Mouse (Mus musculus) MEL (cell line): ENCODE measurements around the gene Serpina3m. TPM values are rescaled to one million over a fixed set of nuclear protein-coding genes. Genes with fewer than 3 reads are reported as not detected.
"Not testable (repeated sequence)": the region's sequence is repeated elsewhere in the genome, so short reads cannot be mapped to it uniquely, and the experiment has no call there.

Source experiments
- DNase-seq: peaks from one replicate; pipeline ENCODE4 v3.0.0; 2011; ENCODE audit warnings: low read depth, low spot score
- H3K27ac ChIP-seq: 2 replicates; pipeline ENCODE4 v1.5.1; 2012; ENCODE audit warnings: low read depth, mild to moderate bottlenecking, control low read depth, low read length, moderate library complexity; ENCODE audit not compliant: control insufficient read depth
- H3K27me3 ChIP-seq, 2 experiments: fragments of 150-350 bp in 1 of 2; sonication (generic) in 1 of 2; 2 replicates each; pipeline ENCODE4 v1.6.1; 2012; ENCODE audit warnings: low read length in 2 of 2, mild to moderate bottlenecking in 2 of 2, improper control_type of control experiment in 1 of 2, moderate library complexity in 1 of 2; ENCODE audit not compliant: insufficient read depth in 2 of 2, control insufficient read depth in 1 of 2
- H3K36me3 ChIP-seq, 2 experiments: 2 replicates each; pipeline ENCODE4 v1.6.1; 2012 to 2014; ENCODE audit warnings: low read length in 2 of 2, improper control_type of control experiment in 1 of 2, inconsistent platforms in 1 of 2, mild to moderate bottlenecking in 1 of 2; ENCODE audit not compliant: insufficient read depth in 2 of 2, control insufficient read depth in 1 of 2
- H3K4me1 ChIP-seq, 2 experiments: fragments of 150-350 bp in 1 of 2; sonication (generic) in 1 of 2; 2 replicates each; pipeline ENCODE4 v1.6.1; 2012; ENCODE audit warnings: low read length in 2 of 2, improper control_type of control experiment in 1 of 2, mild to moderate bottlenecking in 1 of 2; ENCODE audit not compliant: insufficient read depth in 2 of 2, control insufficient read depth in 1 of 2
- H3K4me3 ChIP-seq, 2 experiments: fragments of 150-350 bp in 1 of 2; sonication (generic) in 1 of 2; 2 replicates each; pipeline ENCODE4 v1.5.1; 2012; ENCODE audit warnings: low read depth in 2 of 2, low read length in 2 of 2, mild to moderate bottlenecking in 2 of 2, moderate library complexity in 2 of 2, control low read depth in 1 of 2, improper control_type of control experiment in 1 of 2; ENCODE audit not compliant: control insufficient read depth in 1 of 2, insufficient read depth in 1 of 2
- H3K79me2 ChIP-seq: 2 replicates; pipeline ENCODE4 v1.6.1; 2012; ENCODE audit warnings: mild to moderate bottlenecking, low read length, moderate library complexity; ENCODE audit not compliant: control insufficient read depth, poor library complexity, insufficient read depth
- H3K9ac ChIP-seq: 2 replicates; pipeline ENCODE4 v1.6.1; 2012; ENCODE audit warnings: low read depth, mild to moderate bottlenecking, control low read depth, low read length, moderate library complexity; ENCODE audit not compliant: control insufficient read depth, poor library complexity, severe bottlenecking
- H3K9me3 ChIP-seq: fragments of 150-350 bp; sonication (generic); replicated peaks from 2 replicates; pipeline ENCODE4 v1.6.1; 2012; ENCODE audit warnings: mild to moderate bottlenecking, low read length, improper control_type of control experiment, moderate library complexity; ENCODE audit not compliant: insufficient read depth
- ELF1 ChIP-seq: IDR thresholded peaks from 2 replicates; pipeline ENCODE4 v1.6.1; 2014; ENCODE audit warnings: low read depth, mild to moderate bottlenecking, inconsistent platforms, low read length, improper control_type of control experiment, moderate library complexity
- EP300 ChIP-seq, 2 experiments: IDR thresholded peaks; 2 replicates each; pipeline ENCODE4 v1.6.1; 2011; ENCODE audit warnings: improper control_type of control experiment in 2 of 2, low read length in 2 of 2, low read depth in 1 of 2, mild to moderate bottlenecking in 1 of 2
- GABPA ChIP-seq: IDR thresholded peaks from 2 replicates; pipeline ENCODE4 v1.6.1; 2012; ENCODE audit warnings: low read depth, mild to moderate bottlenecking, inconsistent platforms, low read length, improper control_type of control experiment, moderate library complexity
- GATA1 ChIP-seq: IDR thresholded peaks from 2 replicates; pipeline ENCODE4 v1.6.1; 2011; ENCODE audit warnings: low read depth, low read length, improper control_type of control experiment
- JUND ChIP-seq: IDR thresholded peaks from 2 replicates; pipeline ENCODE4 v1.6.1; 2011; ENCODE audit warnings: low read depth, mild to moderate bottlenecking, improper control_type of control experiment, low read length
- MXI1 ChIP-seq: IDR thresholded peaks from 2 replicates; pipeline ENCODE4 v1.6.1; 2011; ENCODE audit warnings: mild to moderate bottlenecking, low read depth, low read length, improper control_type of control experiment
- MYC ChIP-seq: IDR thresholded peaks from 2 replicates; pipeline ENCODE4 v1.6.1; 2011; ENCODE audit warnings: low read depth, mild to moderate bottlenecking, low read length, improper control_type of control experiment, moderate library complexity
- POLR2AphosphoS5 ChIP-seq: IDR thresholded peaks from 2 replicates; pipeline ENCODE4 v1.6.1; 2012; ENCODE audit warnings: low read depth, borderline replicate concordance, mild to moderate bottlenecking, inconsistent platforms, low read length, moderate library complexity, mixed read lengths
- RCOR1 ChIP-seq: IDR thresholded peaks from 2 replicates; pipeline ENCODE4 v1.6.1; 2012; ENCODE audit warnings: low read depth, mild to moderate bottlenecking, inconsistent platforms, low read length, improper control_type of control experiment
- SMC3 ChIP-seq: IDR thresholded peaks from 2 replicates; pipeline ENCODE4 v1.6.1; 2011; ENCODE audit warnings: low read depth, low read length, improper control_type of control experiment
- TBP ChIP-seq: IDR thresholded peaks from 2 replicates; pipeline ENCODE4 v1.8.0; 2011; ENCODE audit warnings: low read depth, low read length, improper control_type of control experiment
- TCF12 ChIP-seq: IDR thresholded peaks from 2 replicates; pipeline ENCODE4 v1.6.1; 2014; ENCODE audit warnings: low read depth, mild to moderate bottlenecking, inconsistent platforms, low read length, improper control_type of control experiment, moderate library complexity
- ZC3H11A ChIP-seq: IDR thresholded peaks from 2 replicates; pipeline ENCODE4 v1.6.1; 2012; ENCODE audit warnings: low read depth, mild to moderate bottlenecking, inconsistent platforms, low read length, improper control_type of control experiment
- ZMIZ1 ChIP-seq: IDR thresholded peaks from 2 replicates; pipeline ENCODE4 v1.6.1; 2012; ENCODE audit warnings: low read depth, mild to moderate bottlenecking, inconsistent platforms, low read length, improper control_type of control experiment, moderate library complexity
- polyA plus RNA-seq, 2 experiments: library from polyadenylated mRNA; stranded (reverse) in 1 of 2; unstranded in 1 of 2; fragments of >175 nt in 1 of 2; fragments of >200 nt in 1 of 2; gene quantifications; 2 replicates each; pipeline versions ENCODE4 v1.2.1 to v1.2.4; 2012; ENCODE audit warnings: low replicate concordance in 2 of 2, low read depth in 1 of 2; ENCODE audit not compliant: insufficient read length in 2 of 2, insufficient read depth in 1 of 2, missing spikeins in 1 of 2
- total RNA-seq: library from RNA; depleted of rRNA; stranded (reverse); fragments of 300-350 nt; gene quantifications from 2 replicates; pipeline ENCODE4 v1.2.3, GENCODE M21; 2012

Serpina3m gene
- total and polyA plus RNA-seq, 3 experiments: not detected

- Histone ChIP-seq H3K27ac (no peak within 1 kb of the TSS), H3K27me3 (no peaks in the 10 kb centered on the region), H3K4me3 (no peak within 1 kb of the TSS), H3K4me1 (no peaks in the 10 kb centered on the region), H3K9ac (no peak within 1 kb of the TSS), H3K79me2 (no peaks in the 10 kb centered on the region), H3K9me3 (no peaks in the 10 kb centered on the region), H3K36me3 (no peaks in the 10 kb centered on the region)
- TF ChIP-seq SMC3: no peak
- TF ChIP-seq GABPA: no peak
- TF ChIP-seq ZMIZ1: no peak
- DNase-seq: no peak
Measured at GRCm38 (mm10) chr12:104314253-104314652, 24.0 kb upstream of the Serpina3m start, which contains the start of gene Serpina3j. Serpina3j (plus strand) TSS chr12:104314553.

DNA sequence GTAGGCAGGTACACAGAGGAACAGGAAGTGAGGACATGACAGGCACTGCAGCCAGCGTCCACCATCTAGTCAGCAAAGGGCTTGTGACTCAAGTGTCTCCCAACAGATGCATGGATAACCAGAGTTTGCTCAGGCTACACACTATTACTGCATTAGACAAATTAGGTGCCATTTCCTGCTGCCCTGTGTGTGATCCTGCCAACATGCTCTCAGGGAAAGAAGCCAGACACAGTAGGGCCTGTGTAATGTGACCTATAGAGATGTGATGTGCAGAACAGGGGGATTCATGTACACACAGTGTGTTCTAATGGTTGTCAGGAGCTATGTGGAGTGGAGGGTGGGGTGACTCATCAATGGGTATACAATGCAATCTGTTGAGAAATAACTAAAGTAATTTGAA is 15.8 kb upstream of the Serpina3m start:
- Histone ChIP-seq H3K9ac (no peak overlapping the region), H3K4me1 (no peaks in the 10 kb centered on the region), H3K27ac (no peak overlapping the region), H3K4me3 (no peak overlapping the region), H3K79me2 (no peaks in the 10 kb centered on the region), H3K9me3 (no peaks in the 10 kb centered on the region), H3K36me3 (no peaks in the 10 kb centered on the region), H3K27me3 (no peaks in the 10 kb centered on the region)
- no peak for TF ChIP-seq GATA1
- no peak for TF ChIP-seq JUND
- TF ChIP-seq RCOR1: no peak
- no peak for TF ChIP-seq TBP
- TF ChIP-seq POLR2AphosphoS5: no peak
- TF ChIP-seq ELF1: no peak
- no peak for TF ChIP-seq MXI1
- no peak for TF ChIP-seq ZC3H11A
- no peak for TF ChIP-seq EP300 (IDR thresholded peaks at IDR 0.05; ENCODE audit: low read depth in 1 of 2, low read length in 2 of 2)
- no peak for DNase-seq

GRCm38 (mm10) chr12:104331701-104332100 is 6.6 kb upstream of the Serpina3m start:
- no peak overlapping the region for H3K9ac ChIP-seq
- H3K4me1 ChIP-seq: no peaks in the 10 kb centered on the region
- no peak for DNase-seq
- H3K9me3 ChIP-seq: no peaks in the 10 kb centered on the region
- H3K79me2 ChIP-seq: no peaks in the 10 kb centered on the region
- no peak for TF ChIP-seq TCF12
- TF ChIP-seq MYC: no peak
- TF ChIP-seq, all 39 proteins: peak for 0
- H3K27ac ChIP-seq: no peak overlapping the region
- no peaks in the 10 kb centered on the region for H3K27me3 ChIP-seq
- H3K36me3 ChIP-seq: no peaks in the 10 kb centered on the region
- H3K4me3 ChIP-seq: no peak overlapping the region

DNA sequence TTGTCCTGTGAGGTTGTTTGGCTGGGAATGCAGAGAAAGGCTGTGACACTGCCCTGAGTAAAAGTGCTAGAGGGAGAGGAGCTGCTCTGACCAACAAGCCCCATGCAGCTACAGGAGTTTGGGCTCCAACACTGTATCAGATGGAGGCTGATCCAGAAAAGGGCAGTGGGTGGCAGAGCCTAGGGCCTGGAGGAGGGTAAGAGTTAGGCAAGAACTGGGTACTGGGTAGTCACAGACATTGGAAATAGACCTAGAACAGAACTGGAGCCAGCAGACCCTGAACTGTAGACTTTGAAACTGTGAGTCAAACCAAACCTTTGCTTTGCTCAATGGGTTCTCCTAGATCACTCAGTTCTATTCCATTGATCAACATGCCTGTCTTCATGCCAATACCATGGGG is 1.4 kb upstream of the Serpina3m start:
- H3K4me3 ChIP-seq, H3K9me3 ChIP-seq, H3K79me2 ChIP-seq, H3K27ac ChIP-seq, H3K9ac ChIP-seq, H3K4me1 ChIP-seq, H3K36me3 ChIP-seq, DNase-seq, H3K27me3 ChIP-seq: not testable (repeated sequence)
